Mouse (Mus musculus) hindbrain, embryonic 12.5 days (tissue): ENCODE data around the gene Supt6. TPM values are rescaled to one million over a fixed set of nuclear protein-coding genes. Genes with fewer than 3 reads are reported as not detected.
"Not testable (repeated sequence)": the region's sequence is repeated elsewhere in the genome, so short reads cannot be mapped to it uniquely, and the experiment has no call there.

Source experiments
- ATAC-seq: fragments of 200-750 bp; cut with Nextera tagmentation; 2 replicates; pipeline ENCODE4 v1.8.0; 2017; ENCODE audit warnings: moderate TSS enrichment; ENCODE audit not compliant: low FRiP score
- H3K27ac ChIP-seq: fragments of 300-500 bp; sonication (generic); 2 replicates; pipeline ENCODE4 v1.5.1; 2016; ENCODE audit warnings: mild to moderate bottlenecking
- H3K27me3 ChIP-seq: fragments of 300-500 bp; sonication (generic); 2 replicates; pipeline ENCODE4 v1.6.1; 2016; ENCODE audit warnings: mild to moderate bottlenecking
- H3K36me3 ChIP-seq: fragments of 300-500 bp; sonication (generic); 2 replicates; pipeline ENCODE4 v1.6.1; 2016; ENCODE audit warnings: mild to moderate bottlenecking
- H3K4me1 ChIP-seq: fragments of 300-500 bp; sonication (generic); 2 replicates; pipeline ENCODE4 v1.6.1; 2016
- H3K4me2 ChIP-seq: fragments of 300-500 bp; sonication (generic); replicated peaks from 2 replicates; pipeline ENCODE4 v1.6.1; 2016; ENCODE audit warnings: mild to moderate bottlenecking
- H3K4me3 ChIP-seq: fragments of 300-500 bp; sonication (generic); 2 replicates; pipeline ENCODE4 v1.5.1; 2016; ENCODE audit warnings: mild to moderate bottlenecking
- H3K9ac ChIP-seq: fragments of 300-500 bp; sonication (generic); 2 replicates; pipeline ENCODE4 v1.6.1; 2016; ENCODE audit warnings: mild to moderate bottlenecking, moderate library complexity
- H3K9me3 ChIP-seq: fragments of 300-500 bp; sonication (generic); replicated peaks from 2 replicates; pipeline ENCODE4 v1.6.1; 2016; ENCODE audit warnings: mild to moderate bottlenecking
- WGBS: fragments of 180-500 bp; shearing (Covaris S2); methylation state at CpG from one replicate; pipeline ENCODE4 v1.1.7; 2016; 5-methylcytosine and 5-hydroxymethylcytosine counted together
- polyA plus RNA-seq: library from polyadenylated mRNA; unstranded; fragments of >200 nt; fragmentation: Nextera tagmentation; extraction: Ambion mirVana; gene quantifications from 2 replicates; pipeline ENCODE4 v1.2.1, GENCODE M21; 2016

Supt6 gene
- polyA plus RNA-seq, 1 experiment from 2014 or later = 39.9 TPM

- H3K9ac ChIP-seq = peak within 1 kb of the TSS; percentile 89
- peak; percentile 70 for ATAC-seq
- H3K4me3 ChIP-seq = peak within 1 kb of the TSS; percentile 76
- peak within 1 kb of the TSS; percentile 96 for H3K27ac ChIP-seq
- H3K27me3 ChIP-seq = no peaks in the 10 kb centered on the region
- no peaks in the 10 kb centered on the region for H3K9me3 ChIP-seq
- peak within 1 kb of the TSS; percentile 65 for H3K4me2 ChIP-seq
- H3K36me3 ChIP-seq = peaks cover 26% of the 10 kb centered on the region
- under 1% methylated on average over 76 of the region's 80 CpGs for WGBS
- peaks cover 21% of the 10 kb centered on the region for H3K4me1 ChIP-seq
Observed at GRCm38 (mm10) chr11:78188331-78189233, 57.2 kb downstream of the Supt6 start, which contains the start of gene Rab34. Gene Rab34, plus strand, starts transcription at chr11:78188430.

GRCm38 (mm10) chr11:78184702-78185101 is 61.1 kb downstream of the Supt6 start:
- not testable (repeated sequence) for H3K27me3 ChIP-seq, H3K4me2 ChIP-seq, H3K9ac ChIP-seq, ATAC-seq, H3K4me3 ChIP-seq, H3K27ac ChIP-seq, H3K9me3 ChIP-seq
- Histone ChIP-seq H3K36me3 (peaks cover 17% of the 10 kb centered on the region), H3K4me1 (peaks cover 35% of the 10 kb centered on the region)
- 94% methylated on average over 6 of the region's 6 CpGs for WGBS

- 0 out of 2 replicates have a peak, but pooled peaks have one; percentile 6 for ATAC-seq
- 53% methylated on average over 10 of the region's 10 CpGs for WGBS
Observed at GRCm38 (mm10) chr11:78183884-78184514, 61.8 kb downstream of the Supt6 start.

GRCm38 (mm10) chr11:78182961-78183844 is 62.6 kb downstream of the Supt6 start, which contains the start of gene Rpl23a:
Gene Rpl23a, minus strand, starts transcription at chr11:78183584.
- Histone ChIP-seq H3K9ac (peak within 1 kb of the TSS; percentile 92), H3K36me3 (peaks cover 22% of the 10 kb centered on the region), H3K4me1 (peaks cover 44% of the 10 kb centered on the region), H3K4me3 (peak within 1 kb of the TSS; percentile 76), H3K27ac (peak within 1 kb of the TSS; percentile 95), H3K9me3 (no peaks in the 10 kb centered on the region), H3K4me2 (peak within 1 kb of the TSS; percentile 76), H3K27me3 (no peaks in the 10 kb centered on the region)
- under 1% methylated on average over 38 of the region's 38 CpGs for WGBS
- ATAC-seq = peak; percentile 92

More at GRCm38 (mm10) chr11:78183884-78184514, 61.8 kb downstream of the Supt6 start:
- Histone ChIP-seq H3K9ac (peak overlapping the region; percentile 13), H3K4me2 (peak overlapping the region; percentile 41), H3K27ac (no peak overlapping the region), H3K36me3 (peaks cover 22% of the 10 kb centered on the region), H3K9me3 (no peaks in the 10 kb centered on the region), H3K4me1 (peaks cover 40% of the 10 kb centered on the region), H3K27me3 (no peaks in the 10 kb centered on the region), H3K4me3 (peak overlapping the region; percentile 76; the same call in 1 of the 2 replicates)

- no peak for ATAC-seq
- no peaks in the 10 kb centered on the region for H3K27me3 ChIP-seq
- peaks cover 22% of the 10 kb centered on the region for H3K36me3 ChIP-seq
- 10% methylated on average over 7 of the region's 7 CpGs for WGBS
- H3K9ac ChIP-seq = peak overlapping the region; percentile 92
- peak overlapping the region; percentile 95 for H3K27ac ChIP-seq
- H3K4me3 ChIP-seq = peak overlapping the region; percentile 76
- no peaks in the 10 kb centered on the region for H3K9me3 ChIP-seq
- H3K4me2 ChIP-seq = peak overlapping the region; percentile 76
- peaks cover 46% of the 10 kb centered on the region for H3K4me1 ChIP-seq
Observed at GRCm38 (mm10) chr11:78182450-78182849, 63.3 kb downstream of the Supt6 start.

- ATAC-seq = no peak
- Histone ChIP-seq H3K27me3 (no peaks in the 10 kb centered on the region), H3K9me3 (no peaks in the 10 kb centered on the region), H3K27ac (no peak overlapping the region), H3K4me2 (peak overlapping the region; percentile 76), H3K4me1 (peaks cover 52% of the 10 kb centered on the region), H3K36me3 (peaks cover 22% of the 10 kb centered on the region), H3K4me3 (peak overlapping the region; percentile 76), H3K9ac (peak overlapping the region; percentile 92)
- 44% methylated on average over 2 of the region's 2 CpGs for WGBS
Observed at GRCm38 (mm10) chr11:78181830-78182357, 63.9 kb downstream of the Supt6 start.

GRCm38 (mm10) chr11:78180081-78180761 is 65.6 kb downstream of the Supt6 start:
- Histone ChIP-seq H3K27me3 (no peaks in the 10 kb centered on the region), H3K4me2 (peak overlapping the region; percentile 90; the same call in 1 of the 2 replicates), H3K4me1 (peaks cover 58% of the 10 kb centered on the region), H3K4me3 (no peak overlapping the region), H3K9ac (no peak overlapping the region), H3K9me3 (no peaks in the 10 kb centered on the region), H3K27ac (no peak overlapping the region), H3K36me3 (peaks cover 22% of the 10 kb centered on the region)
- WGBS = 76% methylated on average over 6 of the region's 6 CpGs
- no peak for ATAC-seq

GRCm38 (mm10) chr11:78179438-78179999 is 66.3 kb downstream of the Supt6 start:
- Histone ChIP-seq H3K4me3 (peak overlapping the region; percentile 53), H3K36me3 (peaks cover 22% of the 10 kb centered on the region), H3K9me3 (no peaks in the 10 kb centered on the region), H3K27me3 (no peaks in the 10 kb centered on the region), H3K4me1 (peaks cover 58% of the 10 kb centered on the region), H3K27ac (peak overlapping the region; percentile 90; the same call in 1 of the 2 replicates), H3K9ac (peak overlapping the region; percentile 73), H3K4me2 (peak overlapping the region; percentile 90)
- WGBS = 32% methylated on average over 8 of the region's 8 CpGs
- ATAC-seq = no peak

GRCm38 (mm10) chr11:78178859-78179437 is 66.8 kb downstream of the Supt6 start:
- peak overlapping the region; percentile 90 for H3K27ac ChIP-seq
- H3K9ac ChIP-seq = peak overlapping the region; percentile 73
- 1% methylated on average over 29 of the region's 29 CpGs for WGBS
- no peak for ATAC-seq
- H3K4me1 ChIP-seq = peaks cover 55% of the 10 kb centered on the region
- peak overlapping the region; percentile 53 for H3K4me3 ChIP-seq
- H3K9me3 ChIP-seq = no peaks in the 10 kb centered on the region
- peaks cover 22% of the 10 kb centered on the region for H3K36me3 ChIP-seq
- no peaks in the 10 kb centered on the region for H3K27me3 ChIP-seq
- peak overlapping the region; percentile 90 for H3K4me2 ChIP-seq

- Histone ChIP-seq H3K4me2 (peak overlapping the region; percentile 90), H3K9me3 (no peaks in the 10 kb centered on the region), H3K4me3 (peak overlapping the region; percentile 53), H3K4me1 (peaks cover 53% of the 10 kb centered on the region), H3K27ac (peak overlapping the region; percentile 90), H3K36me3 (peaks cover 22% of the 10 kb centered on the region), H3K27me3 (no peaks in the 10 kb centered on the region), H3K9ac (peak overlapping the region; percentile 73)
- ATAC-seq = peak; percentile 84
- under 1% methylated on average over 70 of the region's 84 CpGs for WGBS
Observed at GRCm38 (mm10) chr11:78177903-78178858, 67.6 kb downstream of the Supt6 start.
